Mouse (Mus musculus) left cerebral cortex, postnatal 25 days (tissue): ENCODE measurements at regions not wholly inside any gene's neighbourhood (a gene's known extent, or its start where the extent isn't known, plus 50 kb on each side); places are given as distances from the start of the nearest gene placed in this dataset.

Experiments
- DNase-seq, 2 experiments: peaks; one replicate each; pipeline ENCODE4 v3.0.0; 2022; ENCODE audit warnings: low spot score in 2 of 2, mixed read lengths in 1 of 2
- intact Hi-C: fragments of 180-260 bp; cut with DNase I; formaldehyde crosslinking; loops from one replicate; pipeline ENCODE4 v1.15.1; 2025

GRCm38 (mm10) chr1:154255971-154256370 is 55.0 kb downstream of the Zfp648 start:
- intact Hi-C loops: no loop called here

DNA sequence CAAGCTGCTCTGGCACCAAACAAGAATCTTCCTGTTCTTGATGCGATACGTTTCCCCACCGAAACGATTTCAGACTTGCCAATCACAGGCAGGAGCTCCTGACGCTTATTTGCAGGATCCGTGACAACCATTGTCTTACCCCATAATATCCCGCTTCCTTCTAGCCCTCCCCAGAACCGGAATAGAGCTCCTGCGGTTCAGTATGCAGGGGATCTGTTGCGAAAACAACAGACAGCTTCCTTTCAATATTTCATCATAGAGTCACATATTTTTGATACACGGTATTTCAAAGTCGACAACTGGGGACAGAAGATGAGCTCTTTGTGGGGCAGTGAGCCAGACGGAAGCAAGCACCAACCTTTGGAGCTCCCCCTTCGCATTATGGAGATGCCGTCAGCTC is 55.8 kb downstream of the Zfp648 start:
- DNase-seq: peak in 1 of 2 experiments; percentile 10
- intact Hi-C loops: no loop called here

More at GRCm38 (mm10) chr1:154255971-154256370, 55.0 kb downstream of the Zfp648 start:
- peak in 1 of 2 experiments; percentile 58 for DNase-seq

GRCm38 (mm10) chr1:154258511-154258910 is 57.5 kb downstream of the Zfp648 start:
- intact Hi-C loops: no loop called here
- DNase-seq: peak; percentile 51 to 87

- intact Hi-C loops: loop anchor here (10.0 kb wide), 1 partner anchor 366 kb away; the partner anchor contains the start of genes Glul and Teddm1a
- no peak for DNase-seq
Measured at GRCm38 (mm10) chr1:154260393-154260792, 59.4 kb downstream of the Zfp648 start.

DNA sequence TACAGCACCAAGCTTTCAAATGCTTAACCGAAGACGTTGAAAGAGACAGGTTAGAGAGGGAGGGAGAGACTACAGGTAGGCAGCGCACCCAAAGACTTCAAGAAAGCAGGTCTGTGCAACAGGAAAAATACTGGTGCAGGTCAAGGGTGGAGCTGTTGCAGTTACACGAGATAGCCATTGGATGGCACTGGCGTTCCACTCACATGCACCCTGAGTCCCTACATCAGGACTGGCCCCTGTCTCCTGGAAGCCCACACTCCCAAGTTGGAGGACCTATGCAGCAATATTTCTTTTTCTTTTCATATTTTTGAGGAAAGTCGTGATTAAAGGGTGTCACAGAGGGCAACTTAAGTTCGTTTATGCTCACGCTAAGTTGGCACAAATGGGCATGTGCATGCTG is 80.5 kb downstream of the Zfp648 start:
- peak; percentile 80 to 86 for DNase-seq
- intact Hi-C loops: loop anchor here (1.0 to 5.0 kb wide), 4 partner anchors 146 to 725 kb away; no protein-coding TSS in a partner anchor

DNA sequence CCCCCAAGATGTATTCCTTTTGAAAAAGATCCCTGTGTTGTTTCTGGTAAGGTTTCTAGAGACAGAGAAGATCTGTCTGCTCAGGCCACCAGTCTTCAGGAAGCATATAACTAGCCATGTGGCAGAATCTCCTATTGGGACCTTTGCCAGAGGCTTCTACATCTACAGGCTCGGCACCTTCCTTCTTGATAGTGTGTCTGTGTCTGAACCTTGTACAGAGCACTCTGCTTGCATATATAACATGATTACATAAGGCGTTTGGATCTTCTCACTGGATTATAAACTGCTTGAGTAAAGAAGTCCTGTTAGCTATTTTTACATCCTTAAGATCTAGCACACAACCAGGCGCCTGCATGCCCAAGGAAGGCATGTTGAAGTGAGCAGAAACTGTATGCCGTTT is 85.1 kb downstream of the Zfp648 start:
- intact Hi-C loops: no loop called here
- DNase-seq: peak in 1 of 2 experiments; percentile 81

DNA sequence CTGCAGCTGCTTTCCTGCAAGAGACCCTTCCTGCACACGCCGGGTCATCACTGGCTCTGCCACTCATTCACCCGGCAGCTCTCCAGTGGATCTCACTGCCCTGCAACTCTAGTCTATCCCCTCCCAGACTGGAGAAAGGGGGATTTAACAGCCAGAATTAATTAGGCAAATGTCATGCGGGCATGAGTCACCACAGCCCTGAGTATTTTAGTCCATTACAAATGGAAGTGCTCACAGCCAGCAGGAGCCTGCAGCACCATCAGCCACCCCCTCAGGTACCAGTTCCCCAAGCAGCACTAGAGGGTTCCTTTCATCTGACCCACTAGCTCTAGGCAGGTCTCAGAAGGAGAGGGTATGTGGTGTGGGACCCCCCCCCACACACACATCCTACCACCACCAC is 91.7 kb downstream of the Zfp648 start:
- intact Hi-C loops: no loop called here
- DNase-seq: peak in 1 of 2 experiments; percentile 74

- intact Hi-C loops: no loop called here
- peak in 1 of 2 experiments; percentile 53 for DNase-seq
Measured at GRCm38 (mm10) chr1:154296080-154296479, 95.1 kb downstream of the Zfp648 start.

DNA sequence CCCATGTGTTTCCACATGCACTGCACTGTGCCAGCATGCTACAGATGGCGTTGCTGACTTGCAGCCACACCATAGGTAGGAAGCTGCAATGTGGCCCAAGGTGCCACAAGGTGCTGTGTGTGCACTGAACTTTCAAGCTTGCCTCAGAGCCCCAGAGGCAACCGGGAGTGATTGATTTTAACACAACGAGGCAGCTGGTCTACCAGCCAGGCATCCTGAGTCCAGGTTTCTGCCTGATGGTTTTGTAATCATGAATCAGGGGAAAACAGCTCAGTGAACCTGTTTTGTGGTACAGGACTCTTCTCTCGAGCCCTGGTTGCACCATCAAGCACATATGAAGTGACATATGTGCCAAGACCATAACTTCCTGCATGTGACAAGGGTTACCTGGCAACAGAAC is 98.9 kb downstream of the Zfp648 start:
- intact Hi-C loops: no loop called here
- no peak for DNase-seq

- intact Hi-C loops: loop anchor here (10.0 kb wide), 1 partner anchor 65 kb away; no protein-coding TSS in a partner anchor
- DNase-seq: no peak
Measured at GRCm38 (mm10) chr1:154309650-154310049, 108.7 kb downstream of the Zfp648 start.
